Mouse (Mus musculus) bone marrow macrophage, adult 2 months (primary cell): ENCODE data around the gene Akr1a1. TPM values are rescaled to one million over a fixed set of nuclear protein-coding genes. Genes with fewer than 3 reads are reported as not detected.
"Not testable (repeated sequence)": the region's sequence is repeated elsewhere in the genome, so short reads cannot be mapped to it uniquely, and the experiment has no call there.

Experiments used
- H3K27ac ChIP-seq: 2 replicates; pipeline ENCODE4 v1.5.1; 2012; ENCODE audit warnings: low read depth, low read length; ENCODE audit not compliant: insufficient read depth
- H3K4me1 ChIP-seq: 2 replicates; pipeline ENCODE4 v1.6.1; 2012; ENCODE audit warnings: low read length; ENCODE audit not compliant: control insufficient read depth, insufficient read depth
- H3K4me3 ChIP-seq: 2 replicates; pipeline ENCODE4 v1.5.1; 2012; ENCODE audit warnings: mild to moderate bottlenecking, low read length, moderate library complexity; ENCODE audit not compliant: insufficient read depth
- CTCF ChIP-seq: IDR thresholded peaks from 2 replicates; pipeline ENCODE4 v1.5.1; 2012; ENCODE audit warnings: low read depth, mild to moderate bottlenecking, low read length, moderate library complexity
- POLR2A ChIP-seq: IDR thresholded peaks from 2 replicates; pipeline ENCODE4 v1.6.1; 2012; ENCODE audit warnings: mild to moderate bottlenecking, low read depth, low read length, borderline replicate concordance
- polyA plus RNA-seq: library from polyadenylated mRNA; stranded (reverse); fragments of >200 nt; gene quantifications from 2 replicates; pipeline ENCODE4 v1.2.4, GENCODE M21; 2012; ENCODE audit not compliant: missing spikeins, insufficient read depth, insufficient read length

Akr1a1 gene
- polyA plus RNA-seq, 1 experiment: 1,749 TPM

GRCm38 (mm10) chr4:116683957-116684356 is 32.5 kb upstream of the Akr1a1 start:
- TF ChIP-seq POLR2A: no peak
- TF ChIP-seq CTCF: no peak
- H3K4me3 ChIP-seq: no peak overlapping the region
- H3K4me1 ChIP-seq: peaks cover 37% of the 10 kb centered on the region
- peak overlapping the region; percentile 82 for H3K27ac ChIP-seq

GRCm38 (mm10) chr4:116680521-116680920 is 29.0 kb upstream of the Akr1a1 start:
- H3K4me3 ChIP-seq, H3K27ac ChIP-seq: not testable (repeated sequence)
- peaks cover 54% of the 10 kb centered on the region for H3K4me1 ChIP-seq

GRCm38 (mm10) chr4:116679141-116679540 is 27.7 kb upstream of the Akr1a1 start:
- Histone ChIP-seq H3K4me1 (peaks cover 44% of the 10 kb centered on the region), H3K27ac (no peak overlapping the region), H3K4me3 (no peak overlapping the region)
- no peak for TF ChIP-seq POLR2A
- no peak for TF ChIP-seq CTCF

- Histone ChIP-seq H3K4me3 (no peak overlapping the region), H3K4me1 (peaks cover 41% of the 10 kb centered on the region), H3K27ac (no peak overlapping the region)
- TF ChIP-seq CTCF (no peak), POLR2A (no peak)
Observed at GRCm38 (mm10) chr4:116677808-116678207, 26.3 kb upstream of the Akr1a1 start.

GRCm38 (mm10) chr4:116676027-116676426 is 24.5 kb upstream of the Akr1a1 start:
- no peak overlapping the region for H3K4me3 ChIP-seq
- TF ChIP-seq CTCF (no peak), POLR2A (no peak)
- H3K4me1 ChIP-seq: peaks cover 43% of the 10 kb centered on the region
- no peak overlapping the region for H3K27ac ChIP-seq

GRCm38 (mm10) chr4:116674761-116675160 is 23.3 kb upstream of the Akr1a1 start:
- peaks cover 51% of the 10 kb centered on the region for H3K4me1 ChIP-seq
- not testable (repeated sequence) for H3K4me3 ChIP-seq, H3K27ac ChIP-seq

GRCm38 (mm10) chr4:116672785-116673184 is 21.3 kb upstream of the Akr1a1 start:
- no peak for TF ChIP-seq CTCF
- no peak for TF ChIP-seq POLR2A
- Histone ChIP-seq H3K27ac (peak overlapping the region; percentile 81), H3K4me3 (no peak overlapping the region), H3K4me1 (peaks cover 43% of the 10 kb centered on the region)

- TF ChIP-seq POLR2A: no peak
- TF ChIP-seq CTCF: no peak
- H3K4me1 ChIP-seq: peaks cover 52% of the 10 kb centered on the region
- peak overlapping the region; percentile 100 for H3K27ac ChIP-seq
- no peak overlapping the region for H3K4me3 ChIP-seq
Observed at GRCm38 (mm10) chr4:116669291-116669690, 17.8 kb upstream of the Akr1a1 start.

- peak overlapping the region; percentile 47 for H3K4me3 ChIP-seq
- H3K4me1 ChIP-seq: peaks cover 51% of the 10 kb centered on the region
- peak overlapping the region; percentile 100 for H3K27ac ChIP-seq
- TF ChIP-seq CTCF (no peak), POLR2A (no peak)
Observed at GRCm38 (mm10) chr4:116668145-116668544, 16.7 kb upstream of the Akr1a1 start.

- no peak overlapping the region for H3K4me3 ChIP-seq
- H3K4me1 ChIP-seq: peaks cover 47% of the 10 kb centered on the region
- H3K27ac ChIP-seq: peak overlapping the region; percentile 100
- TF ChIP-seq CTCF: no peak
- no peak for TF ChIP-seq POLR2A
Observed at GRCm38 (mm10) chr4:116666625-116667024, 15.1 kb upstream of the Akr1a1 start.

GRCm38 (mm10) chr4:116661998-116662397 is 10.5 kb upstream of the Akr1a1 start:
- no peak overlapping the region for H3K27ac ChIP-seq
- TF ChIP-seq CTCF: no peak
- no peak for TF ChIP-seq POLR2A
- peaks cover 38% of the 10 kb centered on the region for H3K4me1 ChIP-seq
- no peak overlapping the region for H3K4me3 ChIP-seq
